Mouse (Mus musculus): ENCODE results near the gene Btnl10.

Gene Btnl10

GRCm38 (mm10) chr11:58917745-58918366, at the start of gene Btnl10:
Gene Btnl10, plus strand, starts transcription at chr11:58917908.
- no peak for DNase-seq (ENCODE audit: low spot score)

GRCm38 (mm10) chr11:58867954-58868330, 49.8 kb upstream of the Btnl10 start:
- no peak for DNase-seq (ENCODE audit: low spot score)

GRCm38 (mm10) chr11:58870961-58871360, 46.7 kb upstream of the Btnl10 start:
- DNase-seq (ENCODE audit: low spot score): no peak

GRCm38 (mm10) chr11:58883756-58884155, 34.0 kb upstream of the Btnl10 start:
- no peak for DNase-seq (ENCODE audit: low spot score)

GRCm38 (mm10) chr11:58890511-58890910, 27.2 kb upstream of the Btnl10 start:
- no peak for DNase-seq (ENCODE audit: low spot score)

GRCm38 (mm10) chr11:58894456-58894855, 23.3 kb upstream of the Btnl10 start:
- no peak for DNase-seq (ENCODE audit: low spot score)

GRCm38 (mm10) chr11:58897485-58897884, 20.2 kb upstream of the Btnl10 start:
- no peak for DNase-seq (ENCODE audit: low spot score)

GRCm38 (mm10) chr11:58901080-58901479, 16.6 kb upstream of the Btnl10 start:
- DNase-seq (ENCODE audit: low spot score): no peak

- DNase-seq (ENCODE audit: low spot score): peak; percentile 95
Observed at GRCm38 (mm10) chr11:58903511-58904409, 13.9 kb upstream of the Btnl10 start, which contains the start of gene Zfp39. Gene Zfp39, minus strand, starts transcription at chr11:58904225.

GRCm38 (mm10) chr11:58904410-58904718, 13.3 kb upstream of the Btnl10 start:
- DNase-seq (ENCODE audit: low spot score): no peak

GRCm38 (mm10) chr11:58904838-58905237, 12.9 kb upstream of the Btnl10 start:
- no peak for DNase-seq (ENCODE audit: low spot score)

- no peak for DNase-seq (ENCODE audit: low spot score)
Observed at GRCm38 (mm10) chr11:58913776-58914175, 3.9 kb upstream of the Btnl10 start.

GRCm38 (mm10) chr11:58914461-58915028, 3.2 kb upstream of the Btnl10 start:
- DNase-seq (ENCODE audit: low spot score): no peak

GRCm38 (mm10) chr11:58916879-58917744, 596 bp upstream of the Btnl10 start:
- DNase-seq (ENCODE audit: low spot score): no peak

- no peak for DNase-seq (ENCODE audit: low spot score)
Observed at GRCm38 (mm10) chr11:58918759-58919158, 1.1 kb downstream of the Btnl10 start.

- no peak for DNase-seq (ENCODE audit: low spot score)
Observed at GRCm38 (mm10) chr11:58922420-58922819, 4.7 kb downstream of the Btnl10 start.

- DNase-seq (ENCODE audit: low spot score): no peak
Observed at GRCm38 (mm10) chr11:58926651-58927050, 8.9 kb downstream of the Btnl10 start.

GRCm38 (mm10) chr11:58927053-58927452, 9.3 kb downstream of the Btnl10 start:
- DNase-seq (ENCODE audit: low spot score): no peak

GRCm38 (mm10) chr11:58927790-58928651, 10.3 kb downstream of the Btnl10 start:
- DNase-seq (ENCODE audit: low spot score): no peak

GRCm38 (mm10) chr11:58929055-58929454, 11.3 kb downstream of the Btnl10 start:
- no peak for DNase-seq (ENCODE audit: low spot score)

GRCm38 (mm10) chr11:58929641-58930040, 11.9 kb downstream of the Btnl10 start:
- no peak for DNase-seq (ENCODE audit: low spot score)
